Mouse (Mus musculus) kidney, embryonic 16.5 days (tissue): ENCODE data around the gene Nfe2. TPM values are rescaled to one million over a fixed set of nuclear protein-coding genes. Genes with fewer than 3 reads are reported as not detected.
"Not testable (repeated sequence)": the region's sequence is repeated elsewhere in the genome, so short reads cannot be mapped to it uniquely, and the experiment has no call there.

Source experiments
- ATAC-seq: fragments of 200-750 bp; cut with Nextera tagmentation; 2 replicates; pipeline ENCODE4 v1.8.0; 2017; ENCODE audit warnings: moderate TSS enrichment; ENCODE audit not compliant: low FRiP score, low TSS enrichment
- H3K27ac ChIP-seq: fragments of 300-500 bp; sonication (generic); 2 replicates; pipeline ENCODE4 v1.5.1; 2014; ENCODE audit warnings: low read length
- H3K27me3 ChIP-seq: fragments of 300-500 bp; sonication (generic); 2 replicates; pipeline ENCODE4 v1.6.1; 2014; ENCODE audit warnings: low read length, control low read depth, mixed read lengths; ENCODE audit not compliant: insufficient read depth
- H3K36me3 ChIP-seq: fragments of 300-500 bp; sonication (generic); 2 replicates; pipeline ENCODE4 v1.6.1; 2014; ENCODE audit warnings: low read length, control low read depth, mixed read lengths; ENCODE audit not compliant: insufficient read depth
- H3K4me1 ChIP-seq: fragments of 300-500 bp; sonication (generic); 2 replicates; pipeline ENCODE4 v1.6.1; 2014; ENCODE audit warnings: low read length, control low read depth, mixed read lengths; ENCODE audit not compliant: insufficient read depth
- H3K4me2 ChIP-seq: fragments of 300-500 bp; sonication (generic); replicated peaks from 2 replicates; pipeline ENCODE4 v1.6.1; 2014; ENCODE audit warnings: low read depth, low read length
- H3K4me3 ChIP-seq: fragments of 300-500 bp; sonication (generic); 2 replicates; pipeline ENCODE4 v1.5.1; 2014; ENCODE audit warnings: mild to moderate bottlenecking, low read length
- H3K9ac ChIP-seq: fragments of 300-500 bp; sonication (generic); replicated peaks from 2 replicates; pipeline ENCODE4 v1.6.1; 2014; ENCODE audit warnings: low read length
- H3K9me3 ChIP-seq: fragments of 300-500 bp; sonication (generic); 2 replicates; pipeline ENCODE4 v1.6.1; 2016; ENCODE audit warnings: low read length, control low read depth
- WGBS: fragments of 180-500 bp; shearing (Covaris S2); extraction: QIAGEN DNeasy Blood & Tissue Kit; methylation state at CpG from one replicate; pipeline ENCODE4 v1.1.7; 2014; 5-methylcytosine and 5-hydroxymethylcytosine counted together
- polyA plus RNA-seq: library from polyadenylated mRNA; unstranded; fragments of >200 nt; fragmentation: Nextera tagmentation; extraction: Ambion mirVana; gene quantifications from 2 replicates; pipeline ENCODE4 v1.2.1, GENCODE M21; 2015

Gene Nfe2
- polyA plus RNA-seq, 1 experiment from 2014 or later = 3.8 TPM

- Histone ChIP-seq H3K4me3 (no peak overlapping the region), H3K9me3 (no peaks in the 10 kb centered on the region), H3K4me1 (peaks cover 17% of the 10 kb centered on the region), H3K27me3 (no peaks in the 10 kb centered on the region), H3K9ac (no peak overlapping the region), H3K36me3 (no peaks in the 10 kb centered on the region), H3K4me2 (no peak overlapping the region), H3K27ac (no peak overlapping the region)
- 38% methylated on average over 3 of the region's 3 CpGs for WGBS
- no peak for ATAC-seq
Measured at GRCm38 (mm10) chr15:103279750-103280149, 21.5 kb upstream of the Nfe2 start.

- peaks cover 25% of the 10 kb centered on the region for H3K4me1 ChIP-seq
- H3K9ac ChIP-seq = peak overlapping the region; percentile 33; the same call in 1 of the 2 replicates
- no peak for ATAC-seq
- no peaks in the 10 kb centered on the region for H3K9me3 ChIP-seq
- no peaks in the 10 kb centered on the region for H3K36me3 ChIP-seq
- H3K27ac ChIP-seq = no peak overlapping the region
- no peak overlapping the region for H3K4me3 ChIP-seq
- H3K4me2 ChIP-seq = no peak overlapping the region
- no peaks in the 10 kb centered on the region for H3K27me3 ChIP-seq
- 23% methylated on average over 7 of the region's 7 CpGs for WGBS
Measured at GRCm38 (mm10) chr15:103277949-103278348, 19.7 kb upstream of the Nfe2 start.

DNA sequence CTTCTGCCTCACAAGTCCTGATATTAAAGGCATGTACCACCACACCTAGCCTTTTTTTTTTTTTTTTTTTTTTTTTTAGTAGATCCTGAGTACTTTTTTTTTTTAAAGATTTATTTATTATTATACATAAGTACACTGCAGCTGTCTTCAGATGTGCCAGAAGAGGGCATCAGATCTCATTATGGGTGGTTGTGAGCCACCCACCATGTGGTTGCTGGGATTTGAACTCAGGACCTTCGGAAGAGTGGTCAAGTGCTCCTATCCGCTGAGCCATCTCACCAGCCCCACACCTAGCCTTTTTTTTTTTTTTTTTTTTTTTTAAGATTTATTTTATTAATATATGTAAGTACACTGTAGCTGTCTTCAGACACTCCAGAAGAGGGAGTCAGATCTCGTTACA, 17.7 kb upstream of the Nfe2 start:
- H3K4me1 ChIP-seq = peaks cover 22% of the 10 kb centered on the region
- not testable (repeated sequence) for H3K4me2 ChIP-seq, H3K27ac ChIP-seq, H3K9ac ChIP-seq, H3K4me3 ChIP-seq, H3K9me3 ChIP-seq, H3K27me3 ChIP-seq, H3K36me3 ChIP-seq, ATAC-seq
- 86% methylated on average over 3 of the region's 3 CpGs for WGBS

GRCm38 (mm10) chr15:103272419-103273279, 14.4 kb upstream of the Nfe2 start, which contains the start of gene Copz1:
TSS of gene Copz1 (plus strand) at chr15:103272714.
- Histone ChIP-seq H3K4me2 (peak within 1 kb of the TSS; percentile 70), H3K9ac (peak within 1 kb of the TSS; percentile 89), H3K36me3 (no peaks in the 10 kb centered on the region), H3K27ac (peak within 1 kb of the TSS; percentile 66; the same call in 1 of the 2 replicates), H3K9me3 (no peaks in the 10 kb centered on the region), H3K27me3 (no peaks in the 10 kb centered on the region), H3K4me1 (peaks cover 10% of the 10 kb centered on the region), H3K4me3 (peak within 1 kb of the TSS; percentile 89)
- under 1% methylated on average over 38 of the region's 38 CpGs for WGBS
- peak; percentile 99 for ATAC-seq

GRCm38 (mm10) chr15:103268903-103269302, 10.7 kb upstream of the Nfe2 start:
- Histone ChIP-seq H3K4me2 (no peak overlapping the region), H3K9ac (no peak overlapping the region), H3K9me3 (no peaks in the 10 kb centered on the region), H3K27me3 (no peaks in the 10 kb centered on the region), H3K4me3 (no peak overlapping the region), H3K27ac (no peak overlapping the region), H3K4me1 (peaks cover 6% of the 10 kb centered on the region), H3K36me3 (no peaks in the 10 kb centered on the region)
- no peak for ATAC-seq
- WGBS = 76% methylated on average over 4 of the region's 4 CpGs

GRCm38 (mm10) chr15:103264794-103265193, 6.6 kb upstream of the Nfe2 start:
- Histone ChIP-seq H3K4me3 (no peak overlapping the region), H3K36me3 (no peaks in the 10 kb centered on the region), H3K27me3 (no peaks in the 10 kb centered on the region), H3K4me2 (no peak overlapping the region), H3K9me3 (no peaks in the 10 kb centered on the region), H3K9ac (no peak overlapping the region), H3K4me1 (no peaks in the 10 kb centered on the region), H3K27ac (no peak overlapping the region)
- no peak for ATAC-seq
- WGBS = 90% methylated on average over 2 of the region's 2 CpGs

DNA sequence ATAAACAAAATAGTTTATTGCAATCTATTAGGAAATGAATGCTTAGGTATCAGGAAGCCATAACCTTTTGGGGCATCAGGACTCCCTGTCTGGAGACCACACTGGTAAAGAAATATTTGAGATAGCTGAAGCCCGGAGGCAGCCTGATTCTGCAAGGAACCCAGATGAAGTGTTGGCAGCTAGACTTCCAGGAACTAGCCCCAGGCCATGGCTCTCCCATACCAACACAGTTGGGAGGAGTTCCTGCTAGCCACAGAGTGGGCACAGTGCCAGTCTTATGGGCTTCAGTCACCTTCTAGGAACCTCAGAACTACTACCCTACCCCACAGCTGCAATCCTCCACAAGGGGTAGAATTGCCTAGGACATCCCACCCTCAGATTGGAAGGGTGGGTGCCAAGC, 1.8 kb upstream of the Nfe2 start:
- no peak for ATAC-seq
- WGBS = 67% methylated on average over 1 of the region's 1 CpGs
- no peaks in the 10 kb centered on the region for H3K36me3 ChIP-seq

DNA sequence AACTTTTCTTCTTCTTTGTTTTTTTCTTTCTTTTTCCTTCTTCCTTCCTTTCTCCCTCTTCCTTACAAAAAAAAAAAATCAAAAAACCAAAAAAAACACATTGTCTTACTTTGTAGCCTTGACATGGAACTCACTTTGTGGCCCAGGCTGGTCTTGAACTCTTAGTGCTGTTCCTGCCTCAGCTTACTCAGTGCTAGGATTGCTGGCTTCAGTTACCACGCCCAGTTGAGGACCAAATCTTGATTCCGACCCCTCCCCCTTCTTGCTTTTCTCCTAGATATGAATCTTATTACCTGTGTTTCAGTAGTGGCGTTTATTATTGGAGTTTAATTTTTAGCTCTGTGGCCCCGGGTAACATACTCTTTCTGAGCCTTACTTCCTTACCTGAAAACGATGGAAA, 959 bp upstream of the Nfe2 start:
- ATAC-seq = no peak
- WGBS = 72% methylated on average over 5 of the region's 5 CpGs

More for the DNA sequence above, 1.8 kb upstream of the Nfe2 start:
- H3K9ac ChIP-seq = no peak overlapping the region
- no peaks in the 10 kb centered on the region for H3K9me3 ChIP-seq
- H3K4me2 ChIP-seq = no peak overlapping the region
- H3K27me3 ChIP-seq = no peaks in the 10 kb centered on the region
- H3K27ac ChIP-seq = no peak overlapping the region
- no peak overlapping the region for H3K4me3 ChIP-seq
- peaks cover 17% of the 10 kb centered on the region for H3K4me1 ChIP-seq

DNA sequence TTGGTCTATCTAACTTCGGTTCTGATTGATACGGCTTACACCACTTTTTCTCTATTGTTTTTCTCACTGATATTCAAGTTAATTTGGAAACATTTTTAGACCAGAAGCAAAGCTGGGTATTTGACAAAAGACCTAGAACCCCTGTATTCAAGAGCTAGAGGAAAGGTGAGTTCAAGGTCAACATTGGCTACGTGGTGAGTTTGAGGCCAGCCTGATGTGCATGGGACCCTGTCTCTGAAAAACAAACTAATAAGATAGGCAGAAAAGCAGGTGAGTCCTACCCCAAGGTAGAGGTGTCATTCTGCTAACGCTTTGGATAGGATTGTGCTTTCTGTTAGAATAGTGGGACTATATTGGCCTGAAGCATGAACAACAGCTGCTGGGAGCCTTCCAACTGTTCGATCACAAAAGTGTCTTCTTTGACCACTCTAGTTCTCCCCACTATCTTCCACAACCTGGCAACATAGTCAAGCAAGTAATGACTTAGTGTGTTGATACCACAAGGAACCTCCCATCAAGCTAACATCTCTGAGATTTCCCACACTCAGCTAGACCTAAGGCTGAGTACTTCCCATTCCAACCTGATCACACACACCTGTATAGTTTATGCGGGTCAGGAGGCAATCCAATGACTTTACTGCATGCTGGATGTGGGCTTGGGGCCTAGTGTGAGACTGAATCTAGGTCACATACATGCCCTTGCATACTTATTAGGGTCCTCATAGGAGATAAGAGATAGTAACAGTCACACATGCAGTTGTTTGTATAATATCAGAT, 1.8 kb downstream of the Nfe2 start:
- H3K4me1 ChIP-seq = peaks cover 25% of the 10 kb centered on the region
- WGBS = 92% methylated on average over 6 of the region's 6 CpGs
- no peak overlapping the region for H3K4me3 ChIP-seq
- H3K36me3 ChIP-seq = no peaks in the 10 kb centered on the region
- no peak overlapping the region for H3K4me2 ChIP-seq
- no peak overlapping the region for H3K9ac ChIP-seq
- no peak overlapping the region for H3K27ac ChIP-seq
- H3K9me3 ChIP-seq = no peaks in the 10 kb centered on the region
- no peak for ATAC-seq
- H3K27me3 ChIP-seq = no peaks in the 10 kb centered on the region

More for the DNA sequence above, 959 bp upstream of the Nfe2 start:
- H3K9ac ChIP-seq = no peak overlapping the region
- no peaks in the 10 kb centered on the region for H3K9me3 ChIP-seq
- H3K4me3 ChIP-seq = no peak overlapping the region
- no peaks in the 10 kb centered on the region for H3K36me3 ChIP-seq
- H3K27ac ChIP-seq = no peak overlapping the region
- no peak overlapping the region for H3K4me2 ChIP-seq
- peaks cover 25% of the 10 kb centered on the region for H3K4me1 ChIP-seq
- no peaks in the 10 kb centered on the region for H3K27me3 ChIP-seq
